Mouse (Mus musculus): Measurements from ENCODE around the gene Helb. TPM values are rescaled to one million over a fixed set of nuclear protein-coding genes. Genes with fewer than 3 reads are reported as not detected.

Gene Helb
- polyA plus RNA-seq, 1 experiment from 2014 or later: 5.2 TPM

GRCm38 (mm10) chr10:120064424-120064823 lies 48.4 kb downstream of the Helb start:
- peak; percentile 53 for DNase-seq (ENCODE audit: low spot score)
- H3K36me3 ChIP-seq: no peaks in the 10 kb centered on the region
- no peaks in the 10 kb centered on the region for H3K4me1 ChIP-seq
- H3K27ac ChIP-seq (replicated peaks): no peak overlapping the region
- no peaks in the 10 kb centered on the region for H3K27me3 ChIP-seq (ENCODE audit: low read depth, poor library complexity, severe bottlenecking)
- H3K4me3 ChIP-seq: no peak overlapping the region
- no peaks in the 10 kb centered on the region for H3K9me3 ChIP-seq (replicated peaks)
- 24% methylated on average over 5 of the region's 5 CpGs for WGBS

- Histone ChIP-seq H3K4me3 (no peak overlapping the region), H3K36me3 (peaks cover 10% of the 10 kb centered on the region), H3K9me3 (replicated peaks) (no peaks in the 10 kb centered on the region), H3K27me3 (ENCODE audit: low read depth, poor library complexity, severe bottlenecking) (no peaks in the 10 kb centered on the region), H3K27ac (replicated peaks) (no peak overlapping the region), H3K4me1 (no peaks in the 10 kb centered on the region)
- DNase-seq (ENCODE audit: low spot score): no peak
- WGBS: 87% methylated on average over 24 of the region's 24 CpGs
Observed at GRCm38 (mm10) chr10:120061238-120062130, 51.3 kb downstream of the Helb start.

DNA sequence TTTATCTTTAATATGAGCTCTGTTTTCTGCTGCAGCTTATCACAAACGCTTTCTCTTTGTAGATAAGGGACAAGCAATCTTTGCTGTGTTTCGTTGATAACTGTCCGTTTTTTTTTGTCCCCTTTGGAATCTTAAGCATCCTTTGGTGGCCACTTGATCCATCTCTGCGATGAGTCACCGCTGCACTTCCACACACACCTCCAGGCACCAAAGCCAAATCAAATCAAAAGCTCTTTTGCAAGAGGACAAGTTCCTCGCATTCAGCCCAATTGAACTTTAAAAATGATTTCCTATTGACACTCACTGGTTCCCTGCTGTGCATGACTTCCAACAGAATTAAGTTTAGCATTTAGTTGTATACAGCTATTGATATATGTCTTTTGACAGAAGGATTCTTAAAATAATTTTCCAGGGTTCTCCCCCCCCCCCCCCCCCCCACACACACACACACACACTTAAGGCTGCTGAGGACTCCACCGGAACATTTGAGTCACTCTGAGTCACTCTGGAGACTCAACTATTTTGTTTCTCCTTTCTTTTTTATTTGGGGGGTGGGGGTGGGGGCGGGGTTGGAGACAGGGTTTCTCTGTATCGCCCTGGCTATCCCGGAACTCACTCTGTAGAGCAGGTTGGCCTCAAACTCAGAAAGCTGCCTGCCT lies 52.1 kb downstream of the Helb start:
- WGBS: 86% methylated on average over 10 of the region's 10 CpGs
- Histone ChIP-seq H3K4me1 (no peaks in the 10 kb centered on the region), H3K36me3 (peaks cover 10% of the 10 kb centered on the region), H3K27me3 (ENCODE audit: low read depth, poor library complexity, severe bottlenecking) (no peaks in the 10 kb centered on the region), H3K27ac (replicated peaks) (no peak overlapping the region), H3K4me3 (no peak overlapping the region), H3K9me3 (replicated peaks) (no peaks in the 10 kb centered on the region)
- no peak for DNase-seq (ENCODE audit: low spot score)

GRCm38 (mm10) chr10:120044714-120045234 lies 68.0 kb downstream of the Helb start:
- WGBS: 68% methylated on average over 2 of the region's 2 CpGs
- Histone ChIP-seq H3K4me1 (peaks cover 7% of the 10 kb centered on the region; the same call in 1 of the 2 replicates), H3K4me3 (no peak overlapping the region), H3K27ac (replicated peaks) (no peak overlapping the region), H3K9me3 (replicated peaks) (no peaks in the 10 kb centered on the region), H3K27me3 (ENCODE audit: low read depth, poor library complexity, severe bottlenecking) (peaks cover 1% of the 10 kb centered on the region; the same call in 1 of the 2 replicates), H3K36me3 (peaks cover 6% of the 10 kb centered on the region; the same call in 1 of the 2 replicates)
- no peak for DNase-seq (ENCODE audit: low spot score)

DNA sequence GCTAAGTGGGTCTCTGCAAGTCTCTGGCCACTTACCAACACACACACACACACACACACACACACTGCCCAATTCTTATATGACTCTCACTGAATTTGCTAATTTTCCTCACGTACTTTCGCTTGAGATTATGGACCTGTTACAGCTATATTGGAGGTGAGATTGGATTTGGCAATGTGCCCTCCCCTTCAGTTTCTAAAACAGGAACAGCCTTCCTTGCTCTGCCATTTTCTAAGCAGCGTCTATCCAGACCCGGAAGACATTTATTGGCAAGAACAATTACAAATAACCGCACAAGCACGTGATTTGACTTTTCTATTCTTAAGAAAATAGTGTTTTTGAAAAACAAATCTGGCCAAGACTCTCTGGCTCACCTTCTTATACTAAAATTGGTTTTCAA lies 68.5 kb downstream of the Helb start:
- no peak for DNase-seq (ENCODE audit: low spot score)
- 0 out of 2 replicates have a peak, but pooled peaks cover under 1% of the 10 kb centered on the region for H3K36me3 ChIP-seq
- WGBS: 89% methylated on average over 6 of the region's 6 CpGs
- H3K9me3 ChIP-seq (replicated peaks): no peaks in the 10 kb centered on the region
- no peak overlapping the region for H3K4me3 ChIP-seq
- peaks cover 7% of the 10 kb centered on the region; the same call in 1 of the 2 replicates for H3K4me1 ChIP-seq
- peaks cover 7% of the 10 kb centered on the region; the same call in 1 of the 2 replicates for H3K27me3 ChIP-seq (ENCODE audit: low read depth, poor library complexity, severe bottlenecking)
- no peak overlapping the region for H3K27ac ChIP-seq (replicated peaks)

- no peaks in the 10 kb centered on the region for H3K9me3 ChIP-seq (replicated peaks)
- no peak overlapping the region for H3K27ac ChIP-seq (replicated peaks)
- no peak for DNase-seq (ENCODE audit: low spot score)
- peaks cover 8% of the 10 kb centered on the region; the same call in 1 of the 2 replicates for H3K36me3 ChIP-seq
- peaks cover 43% of the 10 kb centered on the region for H3K27me3 ChIP-seq (ENCODE audit: low read depth, poor library complexity, severe bottlenecking)
- no peak overlapping the region for H3K4me3 ChIP-seq
- peaks cover 15% of the 10 kb centered on the region for H3K4me1 ChIP-seq
- WGBS: 94% methylated on average over 5 of the region's 5 CpGs
Observed at GRCm38 (mm10) chr10:120038194-120038593, 74.6 kb downstream of the Helb start.

GRCm38 (mm10) chr10:120035824-120036223 lies 77.0 kb downstream of the Helb start:
- no peak overlapping the region for H3K4me3 ChIP-seq
- peaks cover 8% of the 10 kb centered on the region; the same call in 1 of the 2 replicates for H3K36me3 ChIP-seq
- WGBS: 41% methylated on average over 6 of the region's 6 CpGs
- H3K27ac ChIP-seq (replicated peaks): no peak overlapping the region
- peaks cover 59% of the 10 kb centered on the region for H3K27me3 ChIP-seq (ENCODE audit: low read depth, poor library complexity, severe bottlenecking)
- no peak for DNase-seq (ENCODE audit: low spot score)
- no peaks in the 10 kb centered on the region for H3K9me3 ChIP-seq (replicated peaks)
- peaks cover 15% of the 10 kb centered on the region for H3K4me1 ChIP-seq

GRCm38 (mm10) chr10:120035211-120035733 lies 77.5 kb downstream of the Helb start:
- Histone ChIP-seq H3K4me1 (peaks cover 15% of the 10 kb centered on the region), H3K4me3 (no peak overlapping the region), H3K27me3 (ENCODE audit: low read depth, poor library complexity, severe bottlenecking) (peaks cover 59% of the 10 kb centered on the region), H3K27ac (replicated peaks) (no peak overlapping the region), H3K9me3 (replicated peaks) (no peaks in the 10 kb centered on the region), H3K36me3 (peaks cover 8% of the 10 kb centered on the region; the same call in 1 of the 2 replicates)
- DNase-seq (ENCODE audit: low spot score): no peak
- WGBS: 45% methylated on average over 15 of the region's 15 CpGs

DNA sequence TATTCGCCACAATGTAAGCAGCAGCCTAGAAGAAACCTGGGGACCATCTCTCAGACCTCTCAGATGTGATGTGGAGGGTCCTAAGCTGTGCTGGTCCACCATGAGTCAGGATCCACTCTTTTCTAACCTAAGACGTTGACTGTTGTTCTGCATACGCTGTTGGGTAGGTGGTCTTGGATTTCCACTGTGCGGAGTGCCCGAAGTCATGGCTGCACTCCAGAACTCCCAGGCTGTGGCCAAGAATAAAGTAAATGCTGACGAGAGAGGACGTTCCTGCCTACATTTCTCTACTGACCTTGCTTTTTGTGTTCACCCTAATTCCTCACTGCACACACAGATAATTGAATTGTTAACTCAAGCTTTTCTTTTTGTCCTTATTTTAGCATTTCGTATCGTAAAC lies 78.9 kb downstream of the Helb start:
- peaks cover 15% of the 10 kb centered on the region for H3K4me1 ChIP-seq
- H3K4me3 ChIP-seq: no peak overlapping the region
- H3K27me3 ChIP-seq (ENCODE audit: low read depth, poor library complexity, severe bottlenecking): peaks cover 51% of the 10 kb centered on the region
- H3K9me3 ChIP-seq (replicated peaks): no peaks in the 10 kb centered on the region
- 84% methylated on average over 9 of the region's 9 CpGs for WGBS
- DNase-seq (ENCODE audit: low spot score): no peak
- no peak overlapping the region for H3K27ac ChIP-seq (replicated peaks)
- peaks cover 7% of the 10 kb centered on the region; the same call in 1 of the 2 replicates for H3K36me3 ChIP-seq

Other genes with a start within 250 kb of the Helb start
- 93.2 and 93.3 TPM in 2 replicates for gene Tmbim4, start 88.6 kb upstream of the Helb start, polyA plus RNA-seq (2016; fragmentation: Nextera tagmentation; extraction: Ambion mirVana)
- 0.44 and 0.73 TPM in 2 replicates for gene Irak3, start 89.1 kb upstream of the Helb start, polyA plus RNA-seq (2016; fragmentation: Nextera tagmentation; extraction: Ambion mirVana)
- gene Llph, start 114.1 kb upstream of the Helb start, polyA plus RNA-seq (2016; fragmentation: Nextera tagmentation; extraction: Ambion mirVana): 59.4 and 65.7 TPM in 2 replicates